Mouse (Mus musculus) cerebellum, adult 2 months (tissue): Measurements from ENCODE around the gene Litaf.

Experiments
- CTCF ChIP-seq: fragments of 200-500 bp; IDR thresholded peaks from 2 replicates; pipeline ENCODE4 v1.5.1; 2011; ENCODE audit warnings: low read depth, mild to moderate bottlenecking, control low read depth, low read length, moderate library complexity, borderline replicate concordance; ENCODE audit not compliant: insufficient read depth
- POLR2A ChIP-seq: fragments of 200-500 bp; IDR thresholded peaks from 2 replicates; pipeline ENCODE4 v1.6.1; 2011; ENCODE audit warnings: low read length, control low read depth, borderline replicate concordance; ENCODE audit not compliant: insufficient read depth

DNA sequence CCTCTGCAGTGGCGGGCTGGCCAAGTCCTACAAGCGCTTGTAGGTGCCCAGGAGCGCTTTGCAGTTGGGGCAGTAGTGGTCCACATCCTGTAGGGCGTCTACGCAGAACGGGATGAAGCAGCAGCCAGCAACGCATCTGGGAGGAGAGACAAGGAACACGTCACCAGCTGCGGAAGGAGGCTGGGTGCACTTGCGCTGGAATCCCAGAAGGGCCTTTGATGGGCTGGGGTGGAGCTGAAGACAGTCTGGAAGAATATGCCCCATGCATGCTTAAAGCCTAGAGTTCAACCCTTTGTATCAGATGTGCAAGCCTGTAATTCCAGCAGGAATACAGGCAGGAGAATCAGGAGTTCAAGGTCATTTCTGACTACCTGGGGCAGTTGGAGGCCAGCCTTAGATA lies 105.0 kb downstream of the Litaf start:
- TF ChIP-seq CTCF (no peak), POLR2A (no peak)
